ENCODE assay signal across 31 mouse cellular contexts in the genomic region with DNA sequence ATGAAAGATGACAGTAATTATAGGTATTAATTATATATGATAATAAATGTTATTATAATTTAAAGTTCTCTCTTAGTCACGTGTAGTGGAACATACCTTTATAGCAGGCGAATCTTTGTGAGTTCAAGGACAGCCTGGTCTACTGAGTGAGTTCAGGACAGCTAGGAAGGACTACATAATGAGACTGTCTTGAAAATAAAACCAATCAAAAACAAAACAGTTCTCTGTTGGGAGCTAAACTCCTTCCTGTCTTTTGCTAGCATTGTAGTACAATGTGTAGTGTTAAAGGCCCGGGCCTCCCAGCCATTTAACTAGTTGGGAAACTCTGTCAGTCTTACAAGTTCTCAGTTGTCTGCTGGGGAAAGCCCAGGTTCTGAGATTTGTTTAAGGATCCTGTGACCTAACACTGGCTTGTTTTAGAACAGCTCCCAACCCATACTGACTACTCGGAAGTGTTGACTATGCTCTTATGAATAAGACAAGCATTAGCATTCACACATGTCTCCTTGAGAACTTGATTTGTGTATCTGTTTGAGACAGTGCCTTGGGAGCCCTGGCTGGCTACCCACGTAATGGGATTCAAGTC. TPM values are rescaled to one million over a fixed set of nuclear protein-coding genes. Genes with fewer than 3 reads are reported as not detected.
"Had no signal": no experiment of that assay in that cellular context is flagged by ENCODE, and none has a peak within 500 bp of the region (broad histone marks: within the 10 kb centered on the region; RNA-seq: fewer than 3 reads in every experiment).

No protein-coding gene starts in this region.

- H3K4me3 ChIP-seq: left cerebral cortex, adult 2 months; limb, embryonic 10.5 days; limb, embryonic 12.5 days; limb, embryonic 13.5 days; limb, embryonic 15.5 days; liver, embryonic 12.5 days; liver, embryonic 13.5 days; liver, embryonic 15.5 days; lung, embryonic 15.5 days; megakaryocyte, embryonic 14.5 days; midbrain, embryonic 12.5 days; midbrain, embryonic 15.5 days; myocyte; neural tube, embryonic 12.5 days had no signal

- H3K9me3 ChIP-seq: limb, embryonic 10.5 days; limb, embryonic 12.5 days; limb, embryonic 13.5 days; limb, embryonic 15.5 days; liver, embryonic 12.5 days; liver, embryonic 13.5 days; liver, embryonic 15.5 days; lung, embryonic 15.5 days; megakaryocyte, embryonic 14.5 days; midbrain, embryonic 10.5 days; midbrain, embryonic 12.5 days; midbrain, embryonic 15.5 days; neural tube, embryonic 12.5 days had no signal

- H3K27me3 ChIP-seq: limb, embryonic 12.5 days; limb, embryonic 13.5 days; limb, embryonic 15.5 days; liver, embryonic 12.5 days; liver, embryonic 13.5 days; liver, embryonic 15.5 days; lung, embryonic 15.5 days; midbrain, embryonic 12.5 days; midbrain, embryonic 15.5 days; neural tube, embryonic 12.5 days had no signal

- H3K4me2 ChIP-seq: limb, embryonic 12.5 days; limb, embryonic 13.5 days; limb, embryonic 15.5 days; liver, embryonic 11.5 days; liver, embryonic 12.5 days; liver, embryonic 13.5 days; liver, embryonic 15.5 days; lung, embryonic 14.5 days; lung, embryonic 15.5 days; midbrain, embryonic 15.5 days; neural tube, embryonic 12.5 days had no signal

- DNase-seq: left cerebral cortex, postnatal 4 days; liver; liver, embryonic 13.5 days; liver, postnatal 0 days; lung, adult 2 months; lung, postnatal 10 days; lung, postnatal 14 days; lung, postnatal 36 days had no signal

- H3K36me3 ChIP-seq: limb, embryonic 10.5 days; limb, embryonic 12.5 days; limb, embryonic 13.5 days; limb, embryonic 15.5 days; liver, embryonic 12.5 days; liver, embryonic 13.5 days; liver, embryonic 15.5 days; lung, embryonic 15.5 days; midbrain, embryonic 10.5 days; midbrain, embryonic 12.5 days; midbrain, embryonic 15.5 days; neural tube, embryonic 12.5 days had no signal

- H3K27ac ChIP-seq: left cerebral cortex, adult 2 months; limb, embryonic 10.5 days; limb, embryonic 12.5 days; limb, embryonic 13.5 days; limb, embryonic 15.5 days; liver, embryonic 12.5 days; liver, embryonic 13.5 days; liver, embryonic 14.5 days; liver, embryonic 15.5 days; lung, embryonic 15.5 days; macrophage; neural tube, embryonic 12.5 days had no signal

- H3K9ac ChIP-seq: limb, embryonic 12.5 days; limb, embryonic 13.5 days; limb, embryonic 15.5 days; liver, embryonic 12.5 days; liver, embryonic 13.5 days; liver, embryonic 14.5 days; liver, embryonic 15.5 days; liver, postnatal 0 days; lung, embryonic 14.5 days; lung, embryonic 15.5 days; midbrain, embryonic 12.5 days; midbrain, embryonic 15.5 days; neural tube, embryonic 12.5 days had no signal

- ATAC-seq: liver, embryonic 12.5 days; liver, postnatal 0 days; lung, postnatal 0 days; midbrain, embryonic 15.5 days; midbrain, embryonic 16.5 days had no signal

RNA-seq across cellular contexts. Expression of a gene that starts 8.9 kb away (rescaled TPM):
- total RNA-seq: monocyte, adult 5-6 weeks had no signal

RNA-seq across cellular contexts. Expression of a gene that starts 49.5 kb away (rescaled TPM):
- total RNA-seq: megakaryocyte progenitor cell, adult 5-6 weeks; megakaryocyte-erythroid progenitor cell, adult 5-6 weeks had no signal
- polyA plus RNA-seq: macrophage had no signal
